Mouse (Mus musculus): Measurements from ENCODE around the gene Rbfox3.

The Rbfox3 gene

DNA sequence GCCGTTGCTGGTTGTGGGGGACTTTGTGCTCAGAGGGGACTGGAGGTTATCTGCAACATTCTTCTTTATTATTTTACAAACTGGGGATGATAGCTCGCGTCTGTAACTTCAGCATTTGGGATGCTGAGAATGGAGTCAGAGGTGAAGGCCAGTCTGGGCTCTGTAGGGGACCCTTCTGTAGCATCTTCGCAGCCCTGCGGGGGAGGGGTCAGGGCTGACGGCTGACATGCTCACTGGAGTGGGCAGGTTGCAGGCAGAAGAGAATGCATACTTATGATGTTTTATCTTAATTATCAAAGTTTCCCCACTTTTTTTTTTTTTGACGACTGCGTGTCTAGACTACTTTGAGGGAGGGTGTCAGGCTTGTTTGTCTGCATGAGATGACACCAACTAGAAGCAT is 234.1 kb downstream of the Rbfox3 start:
- no peak for DNase-seq (ENCODE audit: extremely low read depth, insufficient read length, low spot score)

DNA sequence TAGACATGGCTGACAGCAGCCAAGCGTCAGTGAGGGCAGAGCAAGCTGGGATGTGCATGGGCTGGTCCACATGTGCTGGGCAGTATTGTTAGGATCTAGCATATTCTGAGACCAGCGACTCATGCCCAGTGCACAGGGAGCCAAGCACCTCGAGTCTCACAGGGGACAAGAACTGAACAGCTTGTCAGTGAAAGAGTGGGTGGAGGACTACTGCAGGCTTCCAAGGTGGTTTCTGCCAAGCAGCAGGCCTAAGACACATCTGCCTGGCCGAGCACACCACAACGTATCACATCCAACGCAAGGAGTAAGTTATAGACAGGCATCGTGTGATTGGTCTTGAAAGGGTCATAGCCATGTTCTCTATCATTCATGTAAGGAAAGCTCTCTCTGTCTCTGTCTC is 235.0 kb downstream of the Rbfox3 start:
- DNase-seq (ENCODE audit: extremely low read depth, insufficient read length, low spot score), result no peak

DNA sequence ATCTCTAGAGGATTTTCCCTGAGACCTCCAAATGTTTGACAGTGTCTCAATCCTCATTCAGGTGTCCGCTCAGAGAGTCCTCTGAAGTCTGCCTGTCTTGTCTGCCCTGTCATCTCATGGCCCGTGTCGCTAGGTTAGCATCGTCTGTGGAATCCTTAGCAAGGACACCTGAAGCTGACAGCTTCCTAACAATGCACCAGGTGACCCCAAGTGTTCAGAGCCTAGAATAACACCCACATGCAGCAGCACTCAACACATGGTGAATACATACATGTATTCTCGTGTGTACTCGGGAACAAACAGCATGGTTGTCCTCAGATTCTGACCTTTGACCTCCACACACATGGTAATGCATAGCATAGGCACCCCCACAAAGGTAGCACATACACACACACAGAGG is 239.4 kb downstream of the Rbfox3 start:
- no peak for DNase-seq (ENCODE audit: extremely low read depth, insufficient read length, low spot score)

DNA sequence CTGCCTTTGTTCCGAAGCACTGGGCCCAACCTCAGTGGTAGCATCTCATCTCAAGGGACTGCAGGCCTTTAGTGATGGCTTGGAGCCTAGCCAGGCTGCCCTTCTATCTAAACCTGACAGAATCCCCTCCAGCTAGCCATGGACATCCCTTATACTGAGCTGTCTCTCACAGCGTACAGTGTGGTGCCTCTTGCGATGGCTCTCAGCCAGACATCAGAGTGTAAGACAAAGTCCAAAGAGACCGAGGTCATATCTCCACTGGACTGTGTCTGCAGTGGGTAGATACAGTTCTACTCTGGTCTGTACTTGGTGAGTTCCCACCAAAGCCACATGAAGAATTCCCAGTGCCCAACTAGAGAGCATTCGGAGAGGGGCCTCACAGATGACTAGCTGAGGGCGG is 240.2 kb downstream of the Rbfox3 start:
- no peak for DNase-seq (ENCODE audit: extremely low read depth, insufficient read length, low spot score)

DNA sequence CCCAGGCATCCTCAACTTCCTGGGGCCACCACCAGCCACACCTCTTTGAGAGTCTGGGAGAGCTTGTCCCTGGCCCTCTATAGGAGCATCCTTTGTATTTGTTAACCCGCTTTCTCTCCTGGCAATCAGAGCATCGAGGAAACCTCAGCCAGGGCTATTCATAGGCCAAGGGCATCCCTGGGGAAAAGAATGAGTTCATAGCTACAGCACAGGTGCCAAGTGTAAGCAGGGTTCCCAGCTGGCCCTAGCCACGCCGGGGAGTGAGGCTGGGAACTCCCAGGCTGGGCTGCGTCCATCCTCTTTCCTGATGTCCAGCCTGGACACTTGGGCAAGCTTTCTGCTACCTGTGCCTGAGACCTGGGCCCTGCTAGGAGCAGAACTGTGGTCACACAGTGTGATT is 241.6 kb downstream of the Rbfox3 start:
- peak; percentile 65 for DNase-seq (ENCODE audit: extremely low read depth, insufficient read length, low spot score)

DNA sequence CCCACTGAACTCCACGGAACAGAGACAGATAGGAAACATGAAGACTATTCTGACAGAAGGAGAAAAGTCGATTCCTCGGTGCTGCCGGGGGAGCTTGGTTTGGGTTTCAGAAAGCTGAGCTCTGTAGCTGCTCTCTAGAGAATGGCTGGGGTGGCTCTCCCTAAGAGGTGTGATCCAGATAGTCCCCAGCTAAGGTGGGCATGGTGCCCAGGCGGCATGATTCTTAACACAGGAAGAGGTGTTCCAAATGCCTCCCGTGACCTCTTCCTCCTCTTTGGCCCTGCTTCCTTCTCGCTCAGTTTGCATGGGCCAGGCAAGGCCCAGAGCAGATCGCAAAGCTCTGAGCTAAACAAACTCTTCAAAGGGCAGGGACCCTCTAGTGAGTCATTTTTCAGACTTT is 243.0 kb downstream of the Rbfox3 start:
- no peak for DNase-seq (ENCODE audit: extremely low read depth, insufficient read length, low spot score)

DNA sequence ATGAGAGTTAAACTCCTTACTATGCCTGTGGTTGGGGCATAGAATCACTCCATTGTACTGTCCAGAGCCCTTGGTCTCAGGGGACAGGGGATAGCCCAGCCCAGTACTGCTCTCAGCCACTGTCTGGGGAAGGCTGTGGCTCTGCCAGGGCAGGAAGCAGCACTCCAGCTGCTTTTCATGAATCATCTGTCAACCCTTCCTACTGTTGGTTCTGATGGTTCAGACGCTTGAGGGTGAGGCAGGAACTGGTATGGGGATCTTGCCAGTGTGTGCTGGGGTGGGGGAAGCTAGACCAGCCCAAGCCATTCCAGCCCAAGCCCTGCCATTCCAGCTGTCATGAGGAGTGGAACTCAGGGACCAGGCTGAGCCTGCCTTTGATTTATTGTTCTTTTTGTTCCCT is 243.5 kb downstream of the Rbfox3 start:
- DNase-seq (ENCODE audit: extremely low read depth, insufficient read length, low spot score), result peak; percentile 69

DNA sequence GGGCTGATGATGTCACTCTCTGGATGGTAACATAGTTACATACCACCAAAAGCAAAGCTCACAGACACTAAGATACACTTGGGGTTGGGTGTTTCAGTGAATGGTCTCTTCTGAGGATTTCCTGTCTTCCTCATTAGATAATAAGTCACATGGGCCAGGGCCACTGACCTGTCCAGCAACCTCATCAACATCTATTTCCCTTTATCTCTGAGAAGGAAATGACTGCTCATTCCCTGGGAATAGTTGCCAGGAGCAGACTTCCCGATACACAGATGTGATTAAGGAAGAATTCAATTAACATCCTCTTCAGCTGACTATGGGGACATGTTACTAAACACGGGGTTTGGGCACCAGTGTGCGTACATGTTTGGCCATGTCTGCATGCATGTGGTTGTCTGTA is 245.2 kb downstream of the Rbfox3 start:
- no peak for DNase-seq (ENCODE audit: extremely low read depth, insufficient read length, low spot score)

DNA sequence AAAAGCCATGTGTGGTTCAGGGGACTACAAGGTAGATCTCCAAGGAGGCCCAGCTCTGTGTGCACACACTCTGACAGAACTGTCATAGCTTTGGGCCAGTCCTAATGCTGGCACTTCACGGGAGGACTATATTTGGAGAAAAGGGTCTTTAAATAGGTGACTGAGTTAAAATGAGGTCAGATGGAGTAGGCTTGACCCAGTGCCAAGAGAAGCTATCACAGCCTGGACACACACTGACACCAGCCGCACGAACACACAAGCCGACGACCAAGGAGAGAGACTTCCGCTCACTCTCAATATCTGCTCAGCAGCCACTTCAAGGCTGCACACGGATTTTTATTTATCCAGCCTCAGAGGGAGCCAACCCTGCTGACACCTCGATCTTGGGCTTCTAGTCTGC is 248.1 kb downstream of the Rbfox3 start:
- DNase-seq (ENCODE audit: extremely low read depth, insufficient read length, low spot score), result no peak

DNA sequence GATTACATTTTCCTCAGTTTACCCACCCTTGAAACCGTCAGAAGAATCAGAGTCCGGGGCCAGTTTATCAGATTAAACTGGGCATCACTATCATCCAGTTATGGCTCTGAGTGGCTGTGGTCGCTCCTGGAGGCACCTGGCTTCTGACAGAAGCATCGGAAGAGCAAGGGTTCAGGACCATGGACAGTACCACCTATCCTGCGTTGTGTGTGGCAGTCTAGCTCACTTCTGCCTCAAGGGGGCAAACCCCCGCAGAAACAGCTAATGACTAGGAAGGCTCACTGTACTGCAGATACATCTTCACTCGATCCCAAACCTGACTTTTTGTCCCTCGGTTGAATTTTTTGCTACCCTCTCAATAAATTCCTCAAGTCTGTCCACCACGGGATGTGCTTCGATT is 252.1 kb downstream of the Rbfox3 start:
- DNase-seq (ENCODE audit: extremely low read depth, insufficient read length, low spot score), result no peak

DNA sequence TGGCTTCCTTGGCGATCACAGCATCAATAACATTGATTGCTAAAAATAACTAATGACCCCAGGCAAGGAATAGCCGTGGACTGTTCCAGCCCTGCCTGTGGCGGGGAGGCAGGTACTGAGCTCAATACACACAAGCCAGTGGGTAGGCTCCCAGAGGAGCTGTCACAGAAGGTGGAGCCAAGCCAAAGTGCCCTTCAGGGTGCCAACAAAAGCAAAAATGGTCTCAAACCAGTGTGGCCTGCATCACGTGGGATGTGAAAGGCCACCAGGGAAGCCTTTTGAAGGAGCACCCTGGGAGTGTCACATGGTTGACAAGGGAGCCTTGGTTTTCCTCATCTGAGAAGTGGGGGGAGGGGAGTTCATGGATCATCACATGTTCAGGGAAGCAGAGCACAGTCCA is 255.6 kb downstream of the Rbfox3 start:
- no peak for DNase-seq (ENCODE audit: extremely low read depth, insufficient read length, low spot score)

DNA sequence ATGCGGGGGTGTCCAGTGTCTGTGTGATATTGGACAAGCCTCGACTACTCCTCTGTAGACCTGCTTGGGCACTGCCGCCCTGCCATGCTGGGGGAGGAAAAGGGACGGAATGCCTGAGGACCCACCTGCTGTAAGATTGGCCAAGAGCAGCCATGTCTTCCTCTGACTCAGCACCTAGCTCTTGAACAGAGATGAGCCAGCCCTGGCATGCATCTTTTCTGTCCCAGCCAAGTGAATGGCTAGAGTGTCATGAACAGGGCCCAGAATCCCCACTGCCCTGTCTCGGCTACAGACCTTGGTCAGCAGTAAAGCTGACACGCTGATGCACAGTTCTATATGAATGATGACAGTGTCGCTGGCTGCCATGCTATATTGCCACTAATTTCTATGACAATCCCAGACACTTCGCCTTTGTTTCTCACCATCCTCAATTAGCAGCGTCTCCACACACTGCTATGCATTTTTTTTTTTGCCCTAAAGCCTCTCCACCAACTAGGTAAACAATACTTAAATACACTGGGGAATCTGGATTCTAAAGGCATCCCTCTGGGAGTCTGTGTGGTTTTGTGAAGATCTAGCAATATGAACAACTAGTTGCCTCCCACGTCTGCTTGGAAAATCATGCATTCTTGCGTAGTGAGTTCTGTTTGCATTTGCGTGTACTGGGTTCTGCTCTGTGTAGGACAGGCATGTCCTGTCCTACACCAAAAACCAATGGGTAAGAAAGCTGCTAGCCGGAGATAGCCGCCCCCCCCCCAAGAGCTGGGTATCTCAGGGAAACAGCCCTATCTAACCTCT is 257.7 kb downstream of the Rbfox3 start:
- no peak for DNase-seq (ENCODE audit: extremely low read depth, insufficient read length, low spot score)

DNA sequence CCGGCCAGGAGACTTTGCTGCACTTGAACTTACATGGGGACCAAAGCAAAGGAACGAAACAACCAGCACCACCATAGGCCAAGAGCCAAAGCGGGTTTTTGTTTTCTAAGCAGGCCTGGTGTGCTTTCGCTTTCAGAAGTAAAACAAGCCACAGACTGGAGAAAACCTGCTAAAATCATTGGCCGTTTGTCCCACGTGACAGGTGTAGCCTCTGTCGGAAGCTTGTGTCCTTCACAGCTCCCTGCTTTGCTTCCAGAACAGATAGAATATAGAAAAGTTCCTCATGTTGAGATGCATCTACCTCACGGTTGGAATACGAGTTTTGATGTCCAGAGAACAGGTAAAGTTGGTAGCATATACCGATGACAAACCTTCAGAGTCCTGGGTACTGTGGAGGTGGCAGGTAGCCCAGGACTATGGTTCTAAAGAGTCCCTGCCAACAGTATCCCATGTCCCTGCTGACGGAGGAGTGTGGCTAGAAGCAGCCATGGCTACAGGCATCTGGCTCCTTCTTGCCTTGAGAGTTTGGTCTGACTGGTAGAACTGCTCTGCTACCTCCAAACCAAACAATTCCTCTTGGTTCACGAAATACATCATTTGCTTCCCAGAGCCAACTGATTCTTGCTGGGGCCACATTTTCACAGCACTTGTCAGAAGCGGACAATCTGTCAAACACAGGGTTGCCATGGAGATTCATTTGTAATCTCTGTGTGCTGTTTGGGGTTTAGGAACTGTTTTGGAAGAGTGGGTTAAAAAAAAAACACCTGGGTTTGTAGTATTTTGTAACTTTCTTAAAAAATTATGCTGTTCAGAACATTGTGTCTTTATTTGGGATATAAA is 258.8 kb downstream of the Rbfox3 start:
- no peak for DNase-seq (ENCODE audit: extremely low read depth, insufficient read length, low spot score)

DNA sequence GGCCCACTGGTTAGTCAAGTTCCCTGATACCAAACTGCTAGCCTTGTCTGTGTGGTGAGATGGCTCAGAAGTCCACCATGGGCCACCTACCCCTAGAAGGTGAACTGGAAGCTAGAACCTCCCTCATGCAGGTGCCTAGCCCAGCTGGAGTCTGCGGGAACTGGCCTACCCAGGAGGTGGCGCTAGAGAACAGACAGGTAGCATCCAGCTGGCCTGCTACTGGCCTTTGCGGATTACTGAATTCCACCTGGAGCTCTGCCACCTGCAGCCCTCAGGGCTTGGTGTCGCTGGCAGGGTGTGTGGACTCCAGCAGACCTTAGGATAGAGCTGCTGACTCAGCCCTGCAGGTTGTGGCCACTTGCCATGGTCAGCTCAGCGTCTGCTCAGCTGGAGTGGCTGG is 263.0 kb downstream of the Rbfox3 start:
- DNase-seq (ENCODE audit: extremely low read depth, insufficient read length, low spot score), result peak; percentile 30

DNA sequence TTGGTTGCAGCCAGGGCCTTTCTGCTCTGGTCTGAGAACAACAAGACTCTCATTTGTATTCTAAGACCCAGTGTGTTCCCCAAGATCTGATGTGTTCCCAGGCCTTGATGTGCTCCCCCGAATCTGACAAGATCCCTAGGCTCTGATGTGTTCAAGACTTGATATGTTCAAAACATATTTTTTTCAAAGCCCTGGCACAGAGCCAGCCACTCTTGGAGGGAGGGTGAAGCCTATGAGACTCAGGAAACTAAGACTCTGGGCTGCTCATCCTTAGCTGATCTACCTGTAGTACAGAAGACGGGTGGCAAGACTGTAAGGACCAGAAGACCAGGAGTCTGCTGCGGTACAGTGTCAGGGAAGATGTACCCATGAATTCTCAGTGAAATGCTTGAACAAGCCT is 264.5 kb downstream of the Rbfox3 start:
- no peak for DNase-seq (ENCODE audit: extremely low read depth, insufficient read length, low spot score)

DNA sequence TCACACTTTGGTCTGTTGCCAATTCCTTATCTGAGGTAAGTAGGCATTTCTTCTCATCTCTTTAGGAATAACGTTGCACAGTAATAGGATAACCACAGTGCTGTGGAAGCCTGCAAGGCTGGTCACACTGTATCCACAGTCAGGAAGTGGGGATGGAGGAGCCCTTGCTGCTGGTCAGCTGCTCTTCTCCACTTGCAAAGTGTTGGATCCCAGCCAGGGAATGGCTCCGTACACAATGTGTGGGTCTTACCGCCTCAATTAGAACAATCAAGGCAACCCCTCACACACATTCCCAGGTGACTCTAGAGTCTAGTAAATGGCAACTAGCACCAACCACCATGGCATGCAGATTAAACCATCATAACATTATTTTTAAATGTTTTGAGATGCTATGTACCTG is 266.2 kb downstream of the Rbfox3 start:
- no peak for DNase-seq (ENCODE audit: extremely low read depth, insufficient read length, low spot score)

DNA sequence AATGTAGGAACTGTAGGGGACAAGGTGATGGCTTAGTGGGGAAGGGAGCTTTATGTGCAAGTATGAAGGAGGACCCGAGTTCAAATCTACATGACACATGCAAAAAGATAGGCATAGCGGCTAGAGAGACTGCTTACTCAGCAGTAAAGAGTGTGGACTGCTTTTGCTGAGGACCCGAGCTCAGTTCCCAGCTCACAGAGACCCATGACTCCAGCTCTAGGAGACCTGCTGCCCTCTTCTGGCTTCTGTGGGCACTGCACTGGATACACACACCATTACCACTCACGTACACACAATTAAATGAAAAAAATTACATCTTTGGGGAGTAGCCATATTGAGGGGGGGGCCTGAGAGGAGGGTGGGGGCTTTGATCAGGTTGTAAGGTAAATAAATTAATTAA is 270.7 kb downstream of the Rbfox3 start:
- no peak for DNase-seq (ENCODE audit: extremely low read depth, insufficient read length, low spot score)

DNA sequence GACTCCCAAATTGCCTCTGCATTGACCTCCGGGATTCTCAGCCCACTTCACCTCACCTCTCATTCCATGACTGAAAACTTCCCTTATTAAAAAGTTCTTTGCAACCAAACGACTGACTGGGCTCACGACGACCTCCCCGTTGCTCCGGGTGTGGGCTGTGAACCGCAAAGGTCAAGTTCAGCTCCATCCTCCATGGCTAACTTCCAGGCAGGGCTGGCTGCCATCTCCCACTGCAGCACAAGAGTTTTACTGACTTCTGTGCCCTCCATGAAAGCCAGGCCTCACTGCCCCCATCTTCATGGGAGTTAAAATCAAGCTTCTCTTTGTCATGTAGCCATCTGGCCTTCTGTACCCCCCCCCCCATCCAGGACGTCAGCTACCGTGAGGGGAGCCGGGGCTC is 273.7 kb downstream of the Rbfox3 start:
- DNase-seq (ENCODE audit: extremely low read depth, insufficient read length, low spot score), result no peak

DNA sequence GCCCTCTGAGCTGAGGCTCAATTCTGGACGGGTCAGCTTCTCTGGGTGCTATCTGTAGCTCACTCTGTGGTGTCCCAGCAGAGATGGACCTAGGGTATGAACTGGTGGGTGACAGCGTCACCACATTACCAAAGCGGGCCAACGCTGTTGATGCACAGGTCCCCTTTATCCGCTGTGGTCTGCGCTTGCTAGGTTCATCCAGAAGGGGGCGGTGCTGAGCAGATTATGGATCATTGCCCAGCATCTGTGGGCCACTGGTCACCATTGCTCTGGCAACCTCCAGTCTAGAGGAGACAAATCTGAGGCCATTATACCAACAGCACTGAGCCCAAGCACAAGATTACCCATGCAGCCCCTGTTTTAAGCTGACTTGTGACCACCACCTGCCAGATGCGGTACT is 276.8 kb downstream of the Rbfox3 start:
- no peak for DNase-seq (ENCODE audit: extremely low read depth, insufficient read length, low spot score)

DNA sequence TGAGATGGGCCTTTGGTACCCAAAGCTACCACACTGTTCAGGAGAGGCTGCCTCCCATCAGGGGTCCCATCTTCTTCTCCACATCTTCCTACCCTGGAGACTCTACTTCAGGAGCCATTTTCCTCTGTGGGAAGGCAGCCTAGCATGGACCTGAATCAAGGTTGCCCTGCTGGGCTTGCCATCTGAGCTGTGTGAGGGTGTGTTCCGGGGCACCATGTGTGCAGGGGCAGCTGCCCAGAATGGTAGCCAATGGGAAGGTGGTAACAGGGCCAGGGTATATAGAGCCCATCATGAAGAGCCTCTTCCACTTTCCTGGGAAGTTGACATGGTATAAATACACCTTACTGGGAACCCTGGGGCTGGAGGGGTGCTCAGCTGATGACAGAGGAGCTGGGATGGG is 281.7 kb downstream of the Rbfox3 start:
- DNase-seq (ENCODE audit: extremely low read depth, insufficient read length, low spot score), result no peak

DNA sequence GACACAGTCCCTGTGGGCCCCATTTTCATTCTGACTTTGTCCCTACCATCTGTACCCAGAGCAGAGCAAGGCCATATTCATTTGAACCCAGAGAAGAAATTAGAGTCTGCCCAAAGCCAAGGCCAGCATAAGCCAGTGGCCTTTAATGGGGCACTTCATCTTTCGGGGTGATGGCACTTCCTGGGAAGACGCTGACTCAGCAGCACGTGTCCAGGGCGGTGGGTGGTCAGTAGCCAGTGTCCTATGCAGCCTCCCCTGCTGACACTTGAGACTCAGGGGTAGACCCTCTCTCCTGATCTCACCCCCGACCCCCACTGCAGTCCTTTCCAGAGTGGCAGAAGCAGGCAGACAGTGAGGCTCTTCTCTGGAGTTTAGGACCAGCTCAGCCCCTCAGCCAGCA is 283.9 kb downstream of the Rbfox3 start:
- DNase-seq (ENCODE audit: extremely low read depth, insufficient read length, low spot score), result no peak

DNA sequence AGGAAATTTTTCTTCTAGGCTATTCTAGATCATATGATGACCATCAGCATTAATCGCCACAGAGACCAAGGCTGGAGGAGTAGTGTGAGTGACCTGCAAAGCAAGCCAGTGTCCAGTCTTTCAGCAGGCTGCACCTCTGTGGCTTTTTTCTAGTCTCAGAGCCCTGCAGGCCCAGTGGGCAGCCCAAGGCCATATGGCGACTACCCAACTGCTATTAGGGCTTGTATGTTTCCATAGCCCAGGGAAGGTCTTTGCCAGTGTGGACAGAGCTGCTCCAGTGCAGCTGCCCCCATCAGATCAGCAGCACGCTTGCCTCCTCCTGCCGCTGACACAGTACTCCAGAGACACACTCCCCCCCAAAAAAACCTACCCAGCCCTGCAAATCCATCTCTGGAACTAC is 290.5 kb downstream of the Rbfox3 start:
- DNase-seq (ENCODE audit: extremely low read depth, insufficient read length, low spot score), result no peak
